Mouse (Mus musculus) embryonic fibroblast, embryonic 13.5 days (primary cell): ENCODE results near the gene Hand2.

Source experiments
- CTCF ChIP-seq: IDR thresholded peaks from 2 replicates; pipeline ENCODE4 v1.5.1; 2011; ENCODE audit warnings: mild to moderate bottlenecking, control low read depth, low read length, moderate library complexity, borderline replicate concordance; ENCODE audit not compliant: insufficient read depth
- POLR2A ChIP-seq: IDR thresholded peaks from 2 replicates; pipeline ENCODE4 v1.6.1; 2011; ENCODE audit warnings: low read depth, mild to moderate bottlenecking, control low read depth, low read length, moderate library complexity

GRCm38 (mm10) chr8:57334714-57335113, 13.9 kb downstream of the Hand2 start:
- TF ChIP-seq POLR2A (no peak), CTCF (no peak)
